Mouse (Mus musculus): ENCODE measurements around the gene Prdm11. TPM values are rescaled to one million over a fixed set of nuclear protein-coding genes. Genes with fewer than 3 reads are reported as not detected.

The Prdm11 gene
- total and polyA plus RNA-seq, 2 experiments: 0.46 to 0.73 TPM

- 77% methylated on average over 4 of the region's 4 CpGs for WGBS
- Histone ChIP-seq H3K79me2 (ENCODE audit: control insufficient read depth, insufficient read depth, low read length) (no peaks in the 10 kb centered on the region), H3K27ac (replicated peaks; ENCODE audit: insufficient read depth, low read depth, low read length) (no peak overlapping the region), H3K4me3 (ENCODE audit: insufficient read depth, low read depth, low read length) (no peak overlapping the region), H3K9ac (ENCODE audit: low read depth, low read length) (no peak overlapping the region), H3K27me3 (ENCODE audit: control insufficient read depth, insufficient read depth, low read length) (0 out of 2 replicates have a peak, but pooled peaks cover 4% of the 10 kb centered on the region), H3K36me3 (ENCODE audit: control insufficient read depth, insufficient read depth, low read length) (no peaks in the 10 kb centered on the region), H3K4me1 (ENCODE audit: control insufficient read depth, insufficient read depth, low read length) (no peaks in the 10 kb centered on the region)
- no peak for DNase-seq (ENCODE audit: extremely low read depth, low read depth, low spot score)
- no peak for TF ChIP-seq CTCF (IDR thresholded peaks at IDR 0.05; ENCODE audit: low read depth, low read length)
- TF ChIP-seq POLR2A (IDR thresholded peaks at IDR 0.05; ENCODE audit: extremely low read depth, insufficient read depth, low read length): no peak
Observed at GRCm38 (mm10) chr2:92920709-92921108, 125.3 kb downstream of the Prdm11 start.

DNA sequence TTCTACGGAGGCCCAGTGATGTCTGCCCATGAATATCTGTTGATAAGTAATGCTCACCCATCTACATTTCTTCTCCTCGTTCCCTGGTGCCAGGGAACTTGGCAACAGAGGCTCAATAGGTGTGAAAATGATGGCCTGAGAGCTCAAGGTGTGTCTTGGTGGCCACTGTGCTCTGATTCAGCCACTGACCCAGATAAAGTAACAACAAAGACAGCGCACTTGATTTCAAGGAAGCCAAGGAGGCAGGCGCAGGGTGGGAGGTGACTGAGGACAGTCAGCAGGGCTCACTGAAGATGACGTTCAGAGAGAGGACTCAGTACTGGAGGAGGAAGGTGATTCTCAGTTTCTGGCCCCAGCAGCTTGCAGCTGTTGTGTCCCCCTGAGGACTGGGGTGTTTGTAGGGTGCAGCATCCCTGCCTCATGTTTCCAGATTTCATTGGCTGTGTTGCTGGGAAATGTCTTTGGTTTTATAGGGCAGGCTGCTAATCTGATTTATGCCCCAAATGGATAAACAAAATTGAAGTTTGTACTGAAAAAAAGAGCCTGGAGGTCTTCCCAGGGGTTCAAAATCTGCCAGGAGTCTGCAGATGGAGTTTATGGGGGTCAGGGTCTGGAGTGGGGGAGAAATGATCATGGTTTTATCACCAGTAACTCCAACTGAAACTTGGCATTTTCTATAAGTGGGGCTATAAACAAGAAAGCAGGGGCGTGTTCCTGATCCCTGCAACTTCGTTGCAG, 128.4 kb downstream of the Prdm11 start:
- H3K27ac ChIP-seq (replicated peaks; ENCODE audit: insufficient read depth, low read depth, low read length): no peak overlapping the region
- DNase-seq (ENCODE audit: extremely low read depth, low read depth, low spot score): no peak
- 49% methylated on average over 7 of the region's 7 CpGs for WGBS
- no peaks in the 10 kb centered on the region for H3K36me3 ChIP-seq (ENCODE audit: control insufficient read depth, insufficient read depth, low read length)
- H3K27me3 ChIP-seq (ENCODE audit: control insufficient read depth, insufficient read depth, low read length): peaks cover 18% of the 10 kb centered on the region
- H3K4me3 ChIP-seq (ENCODE audit: insufficient read depth, low read depth, low read length): no peak overlapping the region
- no peaks in the 10 kb centered on the region for H3K4me1 ChIP-seq (ENCODE audit: control insufficient read depth, insufficient read depth, low read length)
- H3K79me2 ChIP-seq (ENCODE audit: control insufficient read depth, insufficient read depth, low read length): no peaks in the 10 kb centered on the region
- H3K9ac ChIP-seq (ENCODE audit: low read depth, low read length): no peak overlapping the region
- TF ChIP-seq CTCF (IDR thresholded peaks at IDR 0.05; ENCODE audit: low read depth, low read length): no peak
- TF ChIP-seq POLR2A (IDR thresholded peaks at IDR 0.05; ENCODE audit: extremely low read depth, insufficient read depth, low read length): no peak

GRCm38 (mm10) chr2:92915659-92916631, 130.0 kb downstream of the Prdm11 start:
- no peak overlapping the region for H3K9ac ChIP-seq (ENCODE audit: low read depth, low read length)
- no peak overlapping the region for H3K27ac ChIP-seq (replicated peaks; ENCODE audit: insufficient read depth, low read depth, low read length)
- H3K4me1 ChIP-seq (ENCODE audit: control insufficient read depth, insufficient read depth, low read length): no peaks in the 10 kb centered on the region
- no peak overlapping the region for H3K4me3 ChIP-seq (ENCODE audit: insufficient read depth, low read depth, low read length)
- DNase-seq (ENCODE audit: extremely low read depth, low read depth, low spot score): no peak
- peaks cover 18% of the 10 kb centered on the region for H3K27me3 ChIP-seq (ENCODE audit: control insufficient read depth, insufficient read depth, low read length)
- TF ChIP-seq POLR2A (IDR thresholded peaks at IDR 0.05; ENCODE audit: extremely low read depth, insufficient read depth, low read length) (no peak), CTCF (IDR thresholded peaks at IDR 0.05; ENCODE audit: low read depth, low read length) (no peak)
- no peaks in the 10 kb centered on the region for H3K79me2 ChIP-seq (ENCODE audit: control insufficient read depth, insufficient read depth, low read length)
- H3K36me3 ChIP-seq (ENCODE audit: control insufficient read depth, insufficient read depth, low read length): no peaks in the 10 kb centered on the region
- 19% methylated on average over 9 of the region's 10 CpGs for WGBS

Other genes with a start within 250 kb of the Prdm11 start
- 0.07 TPM in 1 of 2 replicates, not detected in the other for gene Syt13, start 131.1 kb downstream of the Prdm11 start, total RNA-seq (2014; rRNA removed)
- gene Syt13, start 131.1 kb downstream of the Prdm11 start, polyA plus RNA-seq (2012; rRNA removed): 0.02 TPM in 1 of 2 replicates, not detected in the other
- gene Trp53i11, start 141.4 kb upstream of the Prdm11 start, total RNA-seq (2014; rRNA removed): 1.9 and 5.0 TPM in 2 replicates
- 7.1 and 9.1 TPM in 2 replicates for gene Trp53i11, start 141.4 kb upstream of the Prdm11 start, polyA plus RNA-seq (2012; rRNA removed)